Mouse (Mus musculus) hindbrain, embryonic 14.5 days (tissue): ENCODE data around the gene Gpr4. TPM values are rescaled to one million over a fixed set of nuclear protein-coding genes. Genes with fewer than 3 reads are reported as not detected.
A peak's percentile ranks its signal among the peaks of the same experiment; 100 is the strongest.

ENCODE experiments used
- ATAC-seq: fragments of 200-750 bp; cut with Nextera tagmentation; 2 replicates; pipeline ENCODE4 v1.8.0; 2017; ENCODE audit warnings: moderate number of reproducible peaks, mild to moderate bottlenecking, moderate TSS enrichment, moderate library complexity; ENCODE audit not compliant: low FRiP score
- DNase-seq: peaks from one replicate; pipeline ENCODE4 v3.0.0-alpha.2; 2015; ENCODE audit warnings: low spot score
- H3K27ac ChIP-seq: fragments of 300-500 bp; sonication (generic); 2 replicates; pipeline ENCODE4 v1.5.1; 2014; ENCODE audit warnings: mild to moderate bottlenecking, moderate library complexity
- H3K27me3 ChIP-seq: fragments of 300-500 bp; sonication (generic); 2 replicates; pipeline ENCODE4 v1.6.1; 2014; ENCODE audit warnings: mild to moderate bottlenecking, low read length, mixed read lengths; ENCODE audit not compliant: control insufficient read depth, insufficient read depth
- H3K36me3 ChIP-seq: fragments of 300-500 bp; sonication (generic); replicated peaks from 2 replicates; pipeline ENCODE4 v1.6.1; 2014; ENCODE audit not compliant: control insufficient read depth, insufficient read depth
- H3K4me1 ChIP-seq: fragments of 300-500 bp; sonication (generic); replicated peaks from 2 replicates; pipeline ENCODE4 v1.6.1; 2014; ENCODE audit warnings: antibody characterized with exemption, low read length, mixed read lengths; ENCODE audit not compliant: control insufficient read depth, insufficient read depth
- H3K4me2 ChIP-seq: fragments of 300-500 bp; sonication (generic); replicated peaks from 2 replicates; pipeline ENCODE4 v1.6.1; 2014; ENCODE audit warnings: mild to moderate bottlenecking, moderate library complexity
- H3K4me3 ChIP-seq: fragments of 300-500 bp; sonication (generic); replicated peaks from 2 replicates; pipeline ENCODE4 v1.5.1; 2014; ENCODE audit warnings: mild to moderate bottlenecking, low read length
- H3K9ac ChIP-seq: fragments of 300-500 bp; sonication (generic); 2 replicates; pipeline ENCODE4 v1.6.1; 2014
- H3K9me3 ChIP-seq: fragments of 300-500 bp; sonication (generic); 2 replicates; pipeline ENCODE4 v1.6.1; 2016; ENCODE audit warnings: low read length; ENCODE audit not compliant: control insufficient read depth
- WGBS: fragments of 180-500 bp; shearing (Covaris S2); extraction: QIAGEN DNeasy Blood & Tissue Kit; methylation state at CpG from one replicate; pipeline ENCODE4 v1.1.7; 2014; 5-methylcytosine and 5-hydroxymethylcytosine counted together
- polyA plus RNA-seq: library from polyadenylated mRNA; unstranded; fragments of >200 nt; fragmentation: Nextera tagmentation; extraction: Ambion mirVana; gene quantifications from 2 replicates; pipeline ENCODE4 v1.2.1, GENCODE M21; 2014

Gene Gpr4
- polyA plus RNA-seq, 1 experiment from 2014 or later: 3.2 TPM

DNA sequence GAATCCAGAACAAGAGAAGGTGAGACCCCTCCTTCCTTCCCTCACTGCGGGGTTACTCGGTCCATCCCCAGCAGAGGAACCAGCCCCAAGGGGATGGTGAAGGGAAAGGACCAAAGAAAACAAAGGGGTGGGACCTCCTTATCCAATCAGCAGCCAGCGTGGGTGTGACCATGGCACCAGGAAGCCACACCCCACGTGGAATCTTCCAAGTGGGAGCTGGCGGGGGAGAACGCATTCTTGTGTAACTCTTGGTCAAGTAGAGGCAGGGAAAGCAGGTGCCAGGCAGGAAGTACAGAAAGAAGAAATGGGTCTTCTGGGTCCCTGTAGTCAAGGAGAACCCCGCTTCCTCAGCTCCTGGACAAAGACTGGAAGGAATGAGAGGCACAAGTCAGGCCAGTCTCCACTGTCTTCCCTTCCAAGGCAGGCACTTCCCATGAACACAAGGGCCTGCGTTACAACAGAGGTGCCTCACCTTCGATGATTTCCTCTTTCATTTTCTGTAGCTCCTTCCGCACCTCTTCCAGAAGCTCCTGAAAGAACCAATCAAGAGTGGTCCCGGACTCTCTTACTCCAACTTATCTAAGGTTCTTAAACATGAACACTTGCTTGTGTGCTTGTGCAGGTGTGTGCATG, 45.2 kb downstream of the Gpr4 start:
- DNase-seq: peak; percentile 42
- Histone ChIP-seq H3K9ac (no peak overlapping the region), H3K36me3 (peaks cover 70% of the 10 kb centered on the region), H3K4me3 (no peak overlapping the region), H3K4me2 (no peak overlapping the region), H3K9me3 (no peaks in the 10 kb centered on the region), H3K27me3 (no peaks in the 10 kb centered on the region), H3K27ac (no peak overlapping the region), H3K4me1 (no peaks in the 10 kb centered on the region)
- WGBS: 38% methylated on average over 11 of the region's 11 CpGs
- peak; percentile 34; the same call in 1 of the 2 replicates for ATAC-seq

DNA sequence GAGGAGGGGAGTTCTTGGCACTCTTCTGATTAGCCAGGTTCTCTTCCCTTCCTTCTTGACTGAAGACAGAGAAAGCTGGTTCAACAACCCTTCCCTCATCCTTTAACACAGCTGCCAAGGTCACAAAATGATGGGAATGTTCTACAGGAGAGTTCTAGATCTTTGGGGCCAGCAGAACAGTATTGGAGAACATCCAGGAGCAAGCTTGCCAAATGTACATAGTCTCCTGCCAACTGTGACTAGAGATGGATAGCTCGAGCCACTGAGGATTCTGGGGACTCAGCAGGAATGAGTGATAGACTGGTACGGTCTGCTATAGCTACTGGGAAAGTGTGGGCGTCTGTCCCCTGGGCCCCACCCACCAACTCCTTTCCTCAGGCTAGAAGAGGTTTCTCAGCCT, 46.0 kb downstream of the Gpr4 start:
- 80% methylated on average over 3 of the region's 3 CpGs for WGBS
- ATAC-seq (no peak), DNase-seq (no peak)
- Histone ChIP-seq H3K27ac (no peak overlapping the region), H3K4me3 (no peak overlapping the region), H3K9ac (no peak overlapping the region), H3K27me3 (no peaks in the 10 kb centered on the region), H3K9me3 (no peaks in the 10 kb centered on the region), H3K36me3 (peaks cover 79% of the 10 kb centered on the region), H3K4me2 (no peak overlapping the region), H3K4me1 (no peaks in the 10 kb centered on the region)

DNA sequence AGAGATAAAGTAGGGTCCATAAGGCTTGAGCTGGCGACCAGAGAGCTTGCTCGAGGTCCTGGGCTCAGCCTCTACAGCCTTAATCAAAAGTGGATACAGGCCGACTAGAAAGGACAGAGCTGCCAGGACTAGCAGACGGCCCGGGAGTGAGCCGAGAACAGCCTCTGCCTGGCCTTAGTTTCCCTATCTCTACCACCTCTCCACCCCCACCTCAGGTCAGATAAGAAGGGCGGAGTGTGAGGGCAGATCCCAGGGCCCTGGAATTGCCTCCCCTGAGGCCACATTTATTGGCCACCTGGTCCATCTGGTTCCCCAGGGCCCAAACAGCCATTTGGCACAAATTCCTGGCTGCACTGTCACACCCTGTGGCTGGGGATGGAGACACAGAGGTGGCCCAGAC, 52.8 kb downstream of the Gpr4 start:
- Histone ChIP-seq H3K4me3 (no peak overlapping the region), H3K4me2 (no peak overlapping the region), H3K9ac (no peak overlapping the region), H3K36me3 (peaks cover 57% of the 10 kb centered on the region), H3K9me3 (no peaks in the 10 kb centered on the region), H3K27ac (no peak overlapping the region), H3K27me3 (no peaks in the 10 kb centered on the region), H3K4me1 (peaks cover 13% of the 10 kb centered on the region)
- ATAC-seq (no peak), DNase-seq (no peak)
- 93% methylated on average over 6 of the region's 7 CpGs for WGBS

DNA sequence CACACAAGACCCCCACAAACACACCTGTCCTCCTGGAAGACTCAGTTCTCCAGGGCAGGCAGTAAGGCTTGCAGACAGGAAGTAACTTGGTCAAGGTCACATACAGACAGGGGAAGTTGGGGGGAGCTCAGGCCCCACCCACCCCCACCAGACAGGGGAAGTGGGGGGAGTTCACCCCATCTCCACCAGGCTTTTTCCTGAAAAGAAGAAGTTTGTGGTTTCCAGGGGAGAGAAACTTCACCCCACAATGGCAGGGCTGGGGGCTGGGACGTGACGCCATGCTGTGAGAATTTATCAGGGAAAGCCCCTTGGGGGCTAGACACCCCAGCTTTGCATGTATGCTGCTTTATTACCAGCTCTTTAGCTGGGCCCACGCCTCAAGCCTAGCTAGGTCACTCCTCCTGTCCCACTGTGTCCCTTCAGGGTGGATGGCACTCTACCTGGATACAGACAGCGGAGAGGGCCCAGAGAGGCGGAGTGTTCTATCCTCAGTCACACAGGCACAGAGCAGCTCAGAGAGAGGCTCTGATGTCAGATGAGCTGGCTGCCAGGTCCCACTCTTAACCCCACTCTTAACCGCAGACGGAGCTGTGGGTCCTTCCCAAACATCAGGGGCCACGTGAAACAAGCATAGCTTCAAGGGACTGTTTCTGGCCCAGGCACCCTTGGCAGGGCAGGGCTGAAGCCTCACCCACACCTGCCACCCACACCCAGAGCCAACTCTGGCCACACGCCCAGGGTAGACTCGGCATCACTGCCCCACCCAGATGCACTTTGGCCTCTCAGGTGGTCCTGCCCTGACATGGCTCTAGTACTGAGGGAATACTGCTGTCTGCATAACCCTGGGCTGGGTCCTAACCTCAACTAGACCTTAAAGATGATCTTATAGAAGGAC, 53.8 kb downstream of the Gpr4 start:
- 83% methylated on average over 10 of the region's 10 CpGs for WGBS
- no peak for ATAC-seq
- no peak overlapping the region for H3K9ac ChIP-seq

DNA sequence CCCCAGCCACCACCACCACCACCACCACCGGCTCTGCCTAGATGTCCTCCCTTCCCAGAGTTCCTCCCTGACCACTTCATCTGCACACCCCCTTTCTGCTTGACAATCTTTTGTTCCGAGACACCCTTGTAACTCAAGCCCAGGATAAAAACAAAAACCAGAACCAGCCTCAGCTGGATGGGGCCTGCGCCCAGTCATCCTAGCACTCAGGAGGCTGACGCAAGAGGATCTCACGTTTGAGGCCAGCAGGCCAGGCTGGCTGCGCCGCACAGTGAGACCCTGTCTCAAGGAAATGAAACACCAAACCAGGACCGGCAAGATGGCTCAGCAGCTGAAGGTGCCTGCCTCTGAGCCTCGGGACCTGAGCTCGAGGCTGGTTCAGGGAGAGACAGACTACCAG, 54.7 kb downstream of the Gpr4 start:
- WGBS: 79% methylated on average over 10 of the region's 10 CpGs
- Histone ChIP-seq H3K4me1 (peaks cover 23% of the 10 kb centered on the region), H3K27me3 (no peaks in the 10 kb centered on the region), H3K4me2 (no peak overlapping the region), H3K4me3 (no peak overlapping the region), H3K36me3 (peaks cover 38% of the 10 kb centered on the region), H3K9ac (no peak overlapping the region), H3K9me3 (no peaks in the 10 kb centered on the region), H3K27ac (no peak overlapping the region)
- ATAC-seq: no peak
- no peak for DNase-seq

More for the DNA sequence above, 53.8 kb downstream of the Gpr4 start:
- Histone ChIP-seq H3K4me2 (no peak overlapping the region), H3K27ac (no peak overlapping the region), H3K9me3 (no peaks in the 10 kb centered on the region), H3K4me3 (no peak overlapping the region), H3K27me3 (no peaks in the 10 kb centered on the region), H3K4me1 (peaks cover 23% of the 10 kb centered on the region), H3K36me3 (peaks cover 46% of the 10 kb centered on the region)
- no peak for DNase-seq

DNA sequence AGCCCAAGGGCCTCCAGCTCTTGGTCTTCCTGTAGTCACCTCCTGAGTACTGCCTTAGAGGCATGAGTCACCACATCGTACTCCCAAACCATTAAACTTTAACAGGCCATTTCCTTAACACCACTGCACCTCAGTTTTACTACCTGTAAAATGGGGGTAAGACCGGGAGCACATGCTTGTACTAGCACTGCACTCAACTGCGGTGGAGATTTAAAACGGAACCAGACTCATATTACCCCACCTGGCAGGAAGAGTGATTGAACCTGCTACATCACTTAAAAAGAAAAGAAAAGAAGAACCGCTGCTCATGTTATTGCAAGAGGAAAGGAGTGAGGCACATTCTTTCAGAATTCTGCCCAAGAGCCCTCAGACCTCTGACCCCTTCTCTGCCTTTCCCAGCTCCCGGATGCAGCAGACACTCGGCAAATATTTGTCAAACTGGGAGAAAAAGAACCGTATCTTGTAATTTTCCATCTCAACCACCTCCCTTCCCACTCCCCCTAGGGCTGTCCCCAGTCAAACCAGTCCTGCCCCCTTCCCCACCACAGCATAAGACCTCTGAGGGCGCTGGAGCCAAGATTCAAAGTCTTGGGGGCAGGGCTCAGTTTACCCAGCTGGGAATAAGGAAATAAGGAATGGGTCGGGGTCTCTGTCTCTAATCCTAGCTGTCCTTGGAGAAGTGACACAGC, 56.8 kb downstream of the Gpr4 start:
- peak overlapping the region; percentile 86 for H3K9ac ChIP-seq
- 55% methylated on average over 10 of the region's 10 CpGs for WGBS
- 0 out of 2 replicates have a peak overlapping the region, but pooled peaks have one; percentile 86 for H3K27ac ChIP-seq
- H3K4me1 ChIP-seq: peaks cover 23% of the 10 kb centered on the region
- H3K27me3 ChIP-seq: no peaks in the 10 kb centered on the region
- H3K4me2 ChIP-seq: peak overlapping the region; percentile 89
- ATAC-seq: no peak
- peaks cover 20% of the 10 kb centered on the region for H3K36me3 ChIP-seq
- no peaks in the 10 kb centered on the region for H3K9me3 ChIP-seq
- DNase-seq: no peak
- H3K4me3 ChIP-seq: peak overlapping the region; percentile 73

DNA sequence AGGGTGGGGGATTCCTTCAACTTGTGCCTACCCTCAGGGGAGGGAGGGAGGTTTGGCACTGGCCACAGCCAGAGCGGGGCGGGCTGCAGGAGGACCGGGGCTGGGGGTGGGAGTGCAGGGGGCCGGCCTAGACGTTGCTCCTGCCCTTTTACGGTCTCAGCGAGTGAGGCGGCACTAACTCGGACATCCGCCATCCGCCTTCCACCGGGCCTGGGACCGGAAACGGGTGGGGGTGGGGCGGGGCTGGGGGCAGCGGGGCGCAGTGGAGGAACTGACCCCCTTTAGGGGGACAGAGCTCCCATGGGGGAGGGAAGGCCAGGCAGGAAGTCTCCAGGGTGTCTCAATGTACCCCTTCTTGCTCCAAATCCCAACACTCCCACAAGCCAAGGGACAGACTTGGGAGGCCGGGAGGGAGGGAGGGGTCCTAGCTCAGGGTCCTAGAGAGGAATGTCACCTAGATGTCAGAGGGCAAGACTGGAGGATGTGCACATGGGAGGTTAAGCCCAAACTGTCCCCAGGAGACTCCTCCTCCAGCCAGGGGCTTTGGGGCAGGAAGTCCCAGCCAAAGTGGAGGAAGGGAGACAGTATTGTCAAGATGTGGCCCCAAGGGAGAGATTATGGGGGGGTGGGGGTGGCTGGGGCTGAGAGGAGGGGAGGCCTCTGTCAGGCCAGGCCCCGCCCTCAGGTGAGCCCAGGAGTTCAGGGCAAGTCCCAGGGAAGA, 57.5 kb downstream of the Gpr4 start:
- H3K36me3 ChIP-seq: peaks cover 12% of the 10 kb centered on the region; the same call in 1 of the 2 replicates
- no peaks in the 10 kb centered on the region for H3K27me3 ChIP-seq
- 3% methylated on average over 19 of the region's 19 CpGs for WGBS
- peak overlapping the region; percentile 89 for H3K4me2 ChIP-seq
- no peaks in the 10 kb centered on the region for H3K9me3 ChIP-seq
- ATAC-seq (no peak), DNase-seq (no peak)
- H3K9ac ChIP-seq: peak overlapping the region; percentile 86
- peak overlapping the region; percentile 73 for H3K4me3 ChIP-seq
- H3K4me1 ChIP-seq: peaks cover 23% of the 10 kb centered on the region
- peak overlapping the region; percentile 86 for H3K27ac ChIP-seq

DNA sequence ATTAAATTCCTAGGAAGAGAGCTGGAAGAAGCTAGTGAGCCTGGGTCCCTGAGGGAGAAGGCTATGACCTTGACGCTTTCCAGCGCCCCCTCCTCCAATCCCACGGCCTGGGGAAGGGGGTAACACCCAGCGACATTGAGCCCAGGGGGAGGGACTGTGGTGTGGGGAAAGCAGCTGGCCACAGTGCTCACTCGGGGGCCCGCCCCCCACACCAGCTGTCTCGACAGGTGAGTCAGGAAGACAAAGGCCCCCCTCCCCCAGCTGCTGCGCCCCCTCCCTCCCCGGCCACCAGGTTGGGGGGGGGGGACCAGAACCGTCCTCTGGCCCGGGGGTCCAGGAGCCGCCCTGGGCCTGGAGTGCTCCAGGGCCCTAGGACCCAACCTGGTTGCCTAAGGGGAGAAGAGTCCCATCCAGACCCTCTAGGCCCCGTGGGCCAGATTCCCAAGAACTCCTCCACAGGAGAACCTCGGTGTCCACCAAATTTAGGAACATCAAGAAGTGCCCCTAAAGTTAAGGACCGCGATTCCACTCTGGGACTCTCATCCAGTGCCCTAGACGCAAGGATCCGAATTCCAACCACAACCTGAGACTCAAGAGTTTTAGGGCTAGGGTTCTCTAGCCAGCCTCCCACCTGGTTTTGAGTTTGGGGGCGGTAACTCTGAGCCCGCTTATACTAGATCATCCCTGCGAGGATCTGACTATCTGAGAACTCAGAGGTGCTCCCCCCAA, 58.3 kb downstream of the Gpr4 start:
- DNase-seq (no peak), ATAC-seq (no peak; the same call in 1 of the 2 replicates)
- no peaks in the 10 kb centered on the region for H3K27me3 ChIP-seq
- peak overlapping the region; percentile 73 for H3K4me3 ChIP-seq
- no peaks in the 10 kb centered on the region for H3K9me3 ChIP-seq
- WGBS: 1% methylated on average over 17 of the region's 21 CpGs
- H3K36me3 ChIP-seq: 0 out of 2 replicates have a peak, but pooled peaks cover 11% of the 10 kb centered on the region
- H3K4me2 ChIP-seq: peak overlapping the region; percentile 89
- H3K4me1 ChIP-seq: peaks cover 23% of the 10 kb centered on the region
- peak overlapping the region; percentile 86 for H3K27ac ChIP-seq
- H3K9ac ChIP-seq: peak overlapping the region; percentile 86
